Mouse (Mus musculus) ES-E14 (cell line): ENCODE results near the gene Psmb9. TPM values are rescaled to one million over a fixed set of nuclear protein-coding genes. Genes with fewer than 3 reads are reported as not detected.
A peak's percentile ranks its signal among the peaks of the same experiment; 100 is the strongest.
"Not testable (repeated sequence)": the region's sequence is repeated elsewhere in the genome, so short reads cannot be mapped to it uniquely, and the experiment has no call there.

ENCODE experiments used
- DNase-seq: peaks from one replicate; pipeline ENCODE4 v3.0.0-alpha.2; 2013; ENCODE audit warnings: low read depth, low spot score
- H3K27ac ChIP-seq: 2 replicates; pipeline ENCODE4 v1.5.1; 2012; ENCODE audit warnings: low read depth, mild to moderate bottlenecking, low read length, moderate library complexity, mixed read lengths; ENCODE audit not compliant: poor library complexity, insufficient read depth, severe bottlenecking
- H3K36me3 ChIP-seq: 2 replicates; pipeline ENCODE4 v1.6.1; 2012; ENCODE audit warnings: mild to moderate bottlenecking, low read length, moderate library complexity, mixed read lengths; ENCODE audit not compliant: control insufficient read depth, poor library complexity, insufficient read depth, severe bottlenecking
- H3K4me1 ChIP-seq, 2 experiments: fragments of 150-350 bp in 1 of 2; sonication (generic) in 1 of 2; 2 replicates each; pipeline ENCODE4 v1.6.1; 2012; ENCODE audit warnings: low read length in 2 of 2, mild to moderate bottlenecking in 1 of 2, mixed read lengths in 1 of 2; ENCODE audit not compliant: control insufficient read depth in 2 of 2, insufficient read depth in 2 of 2, poor library complexity in 1 of 2
- H3K4me3 ChIP-seq, 2 experiments: fragments of 150-350 bp in 1 of 2; sonication (generic) in 1 of 2; 2 replicates each; pipeline ENCODE4 v1.5.1; 2012; ENCODE audit warnings: low read length in 2 of 2, low read depth in 1 of 2, mild to moderate bottlenecking in 1 of 2, mixed read lengths in 1 of 2; ENCODE audit not compliant: insufficient read depth in 1 of 2, poor library complexity in 1 of 2, severe bottlenecking in 1 of 2
- H3K9ac ChIP-seq: 2 replicates; pipeline ENCODE4 v1.6.1; 2012; ENCODE audit warnings: low read depth, mild to moderate bottlenecking, low read length, mixed read lengths; ENCODE audit not compliant: poor library complexity, insufficient read depth, severe bottlenecking
- H3K9me3 ChIP-seq: fragments of 150-350 bp; sonication (generic); 2 replicates; pipeline ENCODE4 v1.6.1; 2012; ENCODE audit warnings: low read depth, mild to moderate bottlenecking, low read length; ENCODE audit not compliant: control insufficient read depth, insufficient read depth
- CHD2 ChIP-seq: IDR thresholded peaks from 2 replicates; pipeline ENCODE4 v1.6.1; 2014; ENCODE audit warnings: mild to moderate bottlenecking, low read depth, low read length, inconsistent platforms
- HCFC1 ChIP-seq: IDR thresholded peaks from 2 replicates; pipeline ENCODE4 v1.6.1; 2012; ENCODE audit warnings: low read length, inconsistent platforms, borderline replicate concordance; ENCODE audit not compliant: insufficient read depth
- MAFK ChIP-seq: IDR thresholded peaks from 2 replicates; pipeline ENCODE4 v1.6.1; 2014; ENCODE audit warnings: mild to moderate bottlenecking, low read depth, low read length, inconsistent platforms; ENCODE audit not compliant: insufficient read depth
- ZC3H11A ChIP-seq: IDR thresholded peaks from 2 replicates; pipeline ENCODE4 v1.6.1; 2012; ENCODE audit warnings: low read depth, mild to moderate bottlenecking, inconsistent platforms, low read length, borderline replicate concordance
- ZNF384 ChIP-seq: IDR thresholded peaks from 2 replicates; pipeline ENCODE4 v1.6.1; 2012; ENCODE audit warnings: low read depth, low read length, inconsistent platforms
- in situ Hi-C, 2 experiments: fragments of 600-800 bp; cut with MboI; formaldehyde crosslinking; loops; one replicate each; pipeline ENCODE4 v1.15.1; 2025; ENCODE audit warnings: low sequenced_read_pairs in 2 of 2, inconsistent platforms in 1 of 2; ENCODE audit not compliant: unreplicated experiment in 2 of 2
- total RNA-seq: library from RNA; depleted of rRNA; stranded (reverse); fragments of 300-350 nt; gene quantifications from 2 replicates; pipeline ENCODE4 v1.2.3, GENCODE M21; 2012

Psmb9 gene
- total RNA-seq, 1 experiment: 4.1 TPM

GRCm38 (mm10) chr17:34155534-34155933, 32.0 kb downstream of the Psmb9 start:
- H3K27ac ChIP-seq: no peak overlapping the region
- no peak for DNase-seq
- TF ChIP-seq ZNF384: no peak
- no peak for TF ChIP-seq MAFK
- no peak for TF ChIP-seq HCFC1
- TF ChIP-seq ZC3H11A: no peak
- TF ChIP-seq CHD2: no peak
- no peaks in the 10 kb centered on the region for H3K4me1 ChIP-seq
- no peaks in the 10 kb centered on the region for H3K9me3 ChIP-seq
- H3K36me3 ChIP-seq: no peaks in the 10 kb centered on the region
- no peak overlapping the region for H3K4me3 ChIP-seq
- in situ Hi-C loops: no loop called here
- H3K9ac ChIP-seq: no peak overlapping the region

GRCm38 (mm10) chr17:34152923-34153322, 34.6 kb downstream of the Psmb9 start, which contains the start of gene H2-DMb1:
TSS of gene H2-DMb1 (plus strand) at chr17:34153072.
- in situ Hi-C loops: no loop called here
- H3K4me3 ChIP-seq: no peak within 1 kb of the TSS
- peak; percentile 69 for DNase-seq
- no peak within 1 kb of the TSS for H3K9ac ChIP-seq
- peak; percentile 93 for TF ChIP-seq CHD2
- no peak for TF ChIP-seq ZC3H11A
- no peak for TF ChIP-seq HCFC1
- no peak for TF ChIP-seq MAFK
- no peak for TF ChIP-seq ZNF384
- no peak within 1 kb of the TSS for H3K27ac ChIP-seq
- no peaks in the 10 kb centered on the region for H3K36me3 ChIP-seq
- no peaks in the 10 kb centered on the region for H3K9me3 ChIP-seq
- no peaks in the 10 kb centered on the region for H3K4me1 ChIP-seq

- Histone ChIP-seq H3K4me3 (no peak overlapping the region), H3K36me3 (no peaks in the 10 kb centered on the region), H3K9me3 (no peaks in the 10 kb centered on the region), H3K27ac (no peak overlapping the region), H3K4me1 (no peaks in the 10 kb centered on the region), H3K9ac (no peak overlapping the region)
- no peak for DNase-seq
- in situ Hi-C loops: no loop called here
- TF ChIP-seq ZNF384 (no peak), CHD2 (no peak), HCFC1 (no peak), ZC3H11A (no peak), MAFK (no peak)
These were observed 42.6 kb downstream of the Psmb9 start for GRCm38 (mm10) chr17:34144960-34145371.

GRCm38 (mm10) chr17:34144221-34144620, 43.3 kb downstream of the Psmb9 start:
- H3K4me3 ChIP-seq, H3K36me3 ChIP-seq, H3K27ac ChIP-seq, H3K9me3 ChIP-seq, in situ Hi-C loops, H3K4me1 ChIP-seq, DNase-seq, H3K9ac ChIP-seq: not testable (repeated sequence)

- peaks cover 0 to 2% of the 10 kb centered on the region in 2 experiments; a peak in 1 of 4 replicates for H3K4me1 ChIP-seq
- no peaks in the 10 kb centered on the region for H3K9me3 ChIP-seq
- DNase-seq: no peak
- no peak overlapping the region for H3K4me3 ChIP-seq
- H3K9ac ChIP-seq: no peak overlapping the region
- no peaks in the 10 kb centered on the region for H3K36me3 ChIP-seq
- TF ChIP-seq HCFC1 (no peak), CHD2 (no peak), ZC3H11A (no peak), MAFK (no peak), ZNF384 (no peak)
- H3K27ac ChIP-seq: no peak overlapping the region
- in situ Hi-C loops: no loop called here
These were observed 44.1 kb downstream of the Psmb9 start for GRCm38 (mm10) chr17:34143461-34143860.
